Mouse (Mus musculus): ENCODE results near the gene Rnf115. TPM values are rescaled to one million over a fixed set of nuclear protein-coding genes. Genes with fewer than 3 reads are reported as not detected.
A peak's percentile ranks its signal among the peaks of the same experiment; 100 is the strongest.

The Rnf115 gene
- total and polyA plus RNA-seq, 2 experiments from 2014 or later: 30.0 to 35.6 TPM

DNA sequence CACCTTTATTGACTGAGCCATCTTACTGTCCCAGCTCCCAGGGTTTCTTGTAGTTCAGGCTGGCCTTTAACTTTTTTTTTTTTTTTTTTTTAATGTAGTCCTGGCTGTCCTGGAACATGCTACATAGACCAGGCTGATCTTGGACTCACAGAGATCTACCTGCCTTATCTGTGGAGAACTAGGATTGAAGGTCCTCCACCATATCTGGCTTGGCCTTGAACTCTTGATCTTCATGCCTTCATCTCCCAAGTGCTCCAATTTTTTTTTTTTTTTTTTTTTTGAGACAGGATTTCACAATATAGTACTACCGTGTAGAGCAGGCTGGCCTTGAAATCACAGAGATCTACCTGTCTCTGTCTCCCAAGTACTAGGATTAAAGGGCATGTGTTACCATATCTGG lies 33.9 kb upstream of the Rnf115 start:
- no peak for TF ChIP-seq EP300 (IDR thresholded peaks at IDR 0.05; ENCODE audit: low read depth)
- TF ChIP-seq CTCF (IDR thresholded peaks at IDR 0.05; ENCODE audit: low read depth): no peak
- Histone ChIP-seq H3K36me3 (replicated peaks; ENCODE audit: control insufficient read depth, insufficient read depth, low read length) (no peaks in the 10 kb centered on the region), H3K4me2 (ENCODE audit: low read depth, low read length) (no peak overlapping the region), H3K4me3 (ENCODE audit: low read depth, low read length) (no peak overlapping the region), H3K4me1 (ENCODE audit: control insufficient read depth, insufficient read depth) (no peaks in the 10 kb centered on the region; the same call in 1 of the 2 replicates), H3K9me3 (replicated peaks; ENCODE audit: control insufficient read depth, low read length) (no peaks in the 10 kb centered on the region), H3K27me3 (ENCODE audit: control insufficient read depth, insufficient read depth, low read length) (no peaks in the 10 kb centered on the region), H3K27ac (ENCODE audit: low read depth) (no peak overlapping the region), H3K9ac (replicated peaks; ENCODE audit: low read depth, low read length) (no peak overlapping the region)
- no peak for ATAC-seq (ENCODE audit: insufficient read depth, low read depth)
- DNase-seq (ENCODE audit: low spot score): no peak
- 91% methylated on average over 1 of the region's 1 CpGs for WGBS

DNA sequence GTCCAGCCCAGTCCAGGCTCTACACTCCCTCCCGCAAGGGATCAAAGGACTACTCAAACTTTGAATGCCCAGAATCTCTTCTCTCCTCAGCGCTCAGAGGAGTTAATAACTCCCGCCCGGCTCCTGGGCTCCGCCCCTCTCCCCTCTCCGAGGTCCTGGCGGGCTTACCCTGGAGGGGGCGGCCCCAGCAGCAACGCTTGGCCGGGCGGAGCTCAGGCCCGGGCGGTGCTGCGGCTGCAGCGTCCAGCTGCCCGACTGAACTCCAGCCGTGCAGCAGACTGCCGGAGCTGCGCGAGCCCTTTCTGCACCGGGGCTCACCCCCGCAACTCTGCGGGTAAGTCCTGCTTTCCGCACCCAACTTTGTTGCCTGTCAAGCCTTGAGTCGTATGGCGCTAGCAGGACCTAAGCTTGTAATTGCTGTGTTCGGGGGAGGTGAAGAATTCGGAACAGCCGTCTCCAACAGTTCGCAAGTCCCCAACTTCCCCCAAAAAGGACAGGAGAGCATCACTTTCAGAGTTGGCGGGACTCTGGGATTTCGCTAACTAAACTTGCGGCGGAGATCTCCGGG lies 31.2 kb upstream of the Rnf115 start, which contains the start of gene Pias3:
TSS of gene Pias3 (plus strand) at position 187 of the 568 bp plus-strand sequence.
- ATAC-seq (ENCODE audit: insufficient read depth, low read depth) (peak; percentile 87), DNase-seq (ENCODE audit: low spot score) (peak; percentile 88)
- Histone ChIP-seq H3K36me3 (replicated peaks; ENCODE audit: control insufficient read depth, insufficient read depth, low read length) (peaks cover 9% of the 10 kb centered on the region), H3K9ac (replicated peaks; ENCODE audit: low read depth, low read length) (peak within 1 kb of the TSS; percentile 72), H3K27ac (ENCODE audit: low read depth) (peak within 1 kb of the TSS; percentile 91), H3K27me3 (ENCODE audit: control insufficient read depth, insufficient read depth, low read length) (no peaks in the 10 kb centered on the region), H3K4me1 (ENCODE audit: control insufficient read depth, insufficient read depth) (no peaks in the 10 kb centered on the region; the same call in 1 of the 2 replicates), H3K4me3 (ENCODE audit: low read depth, low read length) (peak within 1 kb of the TSS; percentile 84), H3K4me2 (ENCODE audit: low read depth, low read length) (peak within 1 kb of the TSS; percentile 79), H3K9me3 (replicated peaks; ENCODE audit: control insufficient read depth, low read length) (no peaks in the 10 kb centered on the region)
- TF ChIP-seq CTCF (IDR thresholded peaks at IDR 0.05; ENCODE audit: low read depth) (no peak), EP300 (IDR thresholded peaks at IDR 0.05; ENCODE audit: low read depth) (no peak)
- WGBS: under 1% methylated on average over 35 of the region's 35 CpGs

DNA sequence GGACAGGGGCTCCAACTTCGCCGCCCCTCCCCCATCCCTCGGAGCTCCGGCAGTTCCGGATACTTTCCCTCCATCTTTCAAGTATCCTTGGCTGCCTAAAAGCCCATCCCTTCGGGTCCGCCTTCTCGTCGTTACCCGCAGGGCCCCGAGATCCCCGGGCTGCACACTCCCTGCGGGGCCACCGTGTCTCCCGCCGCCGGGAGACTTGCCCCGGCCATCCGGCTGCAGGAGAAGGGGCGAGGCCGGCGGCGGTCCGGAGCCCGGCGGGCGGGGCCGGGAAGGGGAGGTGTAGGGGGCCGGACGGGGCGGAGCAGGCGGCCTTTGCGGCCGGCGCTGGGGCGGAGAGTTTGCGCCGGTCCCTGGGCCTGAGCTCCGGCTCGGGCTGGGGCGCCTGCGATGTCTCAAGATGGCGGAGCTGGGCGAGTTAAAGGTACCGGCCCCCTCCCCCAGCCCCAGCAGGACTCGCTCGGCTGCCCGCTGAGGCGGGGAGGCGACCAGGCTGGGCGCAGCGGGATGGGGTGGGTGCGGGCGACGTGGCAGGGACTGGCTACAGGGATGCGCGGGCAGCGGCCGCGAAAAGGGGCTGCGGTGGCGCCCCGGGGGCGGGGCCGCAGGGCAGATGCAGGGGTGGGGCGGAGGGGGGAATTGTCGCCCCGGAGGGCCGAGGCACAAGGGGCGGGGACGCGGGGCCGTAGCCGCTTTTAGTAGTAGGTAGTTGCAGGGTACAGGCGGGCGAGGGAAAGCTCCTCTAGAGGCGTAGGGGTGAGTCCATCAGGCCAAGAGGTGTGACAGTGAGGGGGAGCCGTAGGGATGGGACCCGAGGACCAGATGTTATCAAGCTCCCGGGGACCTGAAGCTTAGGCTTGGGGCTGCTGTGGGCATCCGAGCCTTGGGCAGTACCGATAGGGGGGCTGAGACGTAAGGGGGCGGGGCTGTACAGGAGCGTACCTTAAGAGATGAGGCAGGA lies 30.4 kb upstream of the Rnf115 start:
- ATAC-seq (ENCODE audit: insufficient read depth, low read depth) (peak; percentile 96), DNase-seq (ENCODE audit: low spot score) (peak; percentile 88)
- Histone ChIP-seq H3K36me3 (replicated peaks; ENCODE audit: control insufficient read depth, insufficient read depth, low read length) (peaks cover 16% of the 10 kb centered on the region), H3K4me1 (ENCODE audit: control insufficient read depth, insufficient read depth) (no peaks in the 10 kb centered on the region; the same call in 1 of the 2 replicates), H3K9ac (replicated peaks; ENCODE audit: low read depth, low read length) (peak overlapping the region; percentile 72), H3K9me3 (replicated peaks; ENCODE audit: control insufficient read depth, low read length) (no peaks in the 10 kb centered on the region), H3K4me2 (ENCODE audit: low read depth, low read length) (peak overlapping the region; percentile 79), H3K27me3 (ENCODE audit: control insufficient read depth, insufficient read depth, low read length) (no peaks in the 10 kb centered on the region), H3K27ac (ENCODE audit: low read depth) (peak overlapping the region; percentile 91), H3K4me3 (ENCODE audit: low read depth, low read length) (peak overlapping the region; percentile 84)
- TF ChIP-seq EP300 (IDR thresholded peaks at IDR 0.05; ENCODE audit: low read depth): no peak; the same call in 1 of the 2 replicates
- TF ChIP-seq CTCF (IDR thresholded peaks at IDR 0.05; ENCODE audit: low read depth): no peak
- WGBS: under 1% methylated on average over 73 of the region's 85 CpGs

DNA sequence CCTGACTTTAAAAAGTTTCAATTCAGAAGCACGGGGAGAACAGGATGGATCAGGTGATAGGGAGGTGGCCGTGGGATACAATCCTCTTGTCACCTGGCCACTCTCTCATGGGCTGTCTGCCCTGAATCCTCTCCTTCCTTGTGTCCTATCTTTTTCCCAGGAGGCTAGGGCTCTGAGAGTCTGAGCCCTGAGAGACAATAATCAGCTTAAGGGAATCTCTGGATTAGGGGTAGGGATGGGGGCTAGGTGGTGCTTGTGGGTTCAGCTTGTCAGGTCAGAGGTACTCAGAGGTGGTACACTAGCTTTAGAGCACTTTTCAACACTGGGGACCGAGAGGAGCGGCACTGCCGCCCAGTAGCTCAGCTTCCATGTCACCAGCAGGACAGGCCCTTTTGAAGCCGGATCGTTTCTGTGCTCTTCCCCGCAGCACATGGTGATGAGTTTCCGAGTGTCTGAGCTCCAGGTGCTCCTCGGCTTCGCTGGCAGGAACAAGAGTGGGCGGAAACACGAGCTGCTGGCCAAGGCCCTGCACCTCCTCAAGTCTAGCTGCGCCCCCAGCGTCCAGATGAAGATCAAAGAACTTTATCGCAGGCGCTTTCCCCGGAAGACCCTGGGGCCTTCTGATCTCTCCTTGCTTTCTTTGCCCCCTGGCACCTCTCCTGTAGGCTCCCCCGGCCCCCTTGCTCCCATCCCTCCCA lies 28.3 kb upstream of the Rnf115 start:
- no peaks in the 10 kb centered on the region for H3K9me3 ChIP-seq (replicated peaks; ENCODE audit: control insufficient read depth, low read length)
- H3K4me3 ChIP-seq (ENCODE audit: low read depth, low read length): no peak overlapping the region
- TF ChIP-seq CTCF (IDR thresholded peaks at IDR 0.05; ENCODE audit: low read depth): no peak
- TF ChIP-seq EP300 (IDR thresholded peaks at IDR 0.05; ENCODE audit: low read depth): no peak
- ATAC-seq (ENCODE audit: insufficient read depth, low read depth): no peak
- H3K9ac ChIP-seq (replicated peaks; ENCODE audit: low read depth, low read length): no peak overlapping the region
- H3K4me1 ChIP-seq (ENCODE audit: control insufficient read depth, insufficient read depth): no peaks in the 10 kb centered on the region; the same call in 1 of the 2 replicates
- no peak for DNase-seq (ENCODE audit: low spot score)
- WGBS: 59% methylated on average over 19 of the region's 19 CpGs
- H3K27me3 ChIP-seq (ENCODE audit: control insufficient read depth, insufficient read depth, low read length): no peaks in the 10 kb centered on the region
- peaks cover 31% of the 10 kb centered on the region for H3K36me3 ChIP-seq (replicated peaks; ENCODE audit: control insufficient read depth, insufficient read depth, low read length)
- no peak overlapping the region for H3K27ac ChIP-seq (ENCODE audit: low read depth)
- no peak overlapping the region for H3K4me2 ChIP-seq (ENCODE audit: low read depth, low read length)

DNA sequence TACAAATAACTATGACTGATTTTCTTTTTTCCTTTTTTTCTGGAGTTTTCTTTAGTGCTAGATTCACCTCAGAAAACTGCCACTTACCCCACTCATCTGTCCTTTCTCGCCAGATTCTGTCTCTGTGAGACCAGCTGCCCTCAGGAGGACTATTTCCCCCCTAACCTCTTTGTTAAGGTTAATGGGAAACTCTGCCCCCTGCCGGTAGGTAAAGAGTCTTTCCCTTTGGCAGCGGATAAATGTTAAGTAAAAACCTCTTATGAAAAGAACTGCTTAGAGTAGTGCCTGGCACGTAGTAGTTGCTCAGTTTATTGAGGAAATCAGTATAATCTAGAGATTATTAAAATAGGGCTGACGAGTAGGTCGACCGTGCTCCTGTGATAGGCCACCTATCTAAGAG lies 27.1 kb upstream of the Rnf115 start:
- TF ChIP-seq EP300 (IDR thresholded peaks at IDR 0.05; ENCODE audit: low read depth) (no peak), CTCF (IDR thresholded peaks at IDR 0.05; ENCODE audit: low read depth) (peak; percentile 48)
- no peak for ATAC-seq (ENCODE audit: insufficient read depth, low read depth)
- H3K36me3 ChIP-seq (replicated peaks; ENCODE audit: control insufficient read depth, insufficient read depth, low read length): peaks cover 42% of the 10 kb centered on the region
- H3K9me3 ChIP-seq (replicated peaks; ENCODE audit: control insufficient read depth, low read length): no peaks in the 10 kb centered on the region
- no peak overlapping the region for H3K27ac ChIP-seq (ENCODE audit: low read depth)
- H3K27me3 ChIP-seq (ENCODE audit: control insufficient read depth, insufficient read depth, low read length): no peaks in the 10 kb centered on the region
- H3K4me2 ChIP-seq (ENCODE audit: low read depth, low read length): no peak overlapping the region
- H3K4me1 ChIP-seq (ENCODE audit: control insufficient read depth, insufficient read depth): no peaks in the 10 kb centered on the region; the same call in 1 of the 2 replicates
- WGBS: 60% methylated on average over 7 of the region's 7 CpGs
- no peak for DNase-seq (ENCODE audit: low spot score)
- H3K9ac ChIP-seq (replicated peaks; ENCODE audit: low read depth, low read length): no peak overlapping the region
- H3K4me3 ChIP-seq (ENCODE audit: low read depth, low read length): no peak overlapping the region
